Mouse (Mus musculus) hindbrain, embryonic 13.5 days (tissue): Measurements from ENCODE around the gene Cfap97d1. TPM values are rescaled to one million over a fixed set of nuclear protein-coding genes. Genes with fewer than 3 reads are reported as not detected.

ENCODE experiments used
- polyA plus RNA-seq: library from polyadenylated mRNA; unstranded; fragments of >200 nt; fragmentation: Nextera tagmentation; extraction: Ambion mirVana; gene quantifications from 2 replicates; pipeline ENCODE4 v1.2.1, GENCODE M21; 2015

Gene Cfap97d1
- polyA plus RNA-seq, 1 experiment from 2014 or later: not detected

Other genes starting within 250 kb of the Cfap97d1 start
- gene Etv4, start 198.9 kb upstream of the Cfap97d1 start, polyA plus RNA-seq: 4.5 and 6.4 TPM in 2 replicates
- gene Meox1, start 89.9 kb upstream of the Cfap97d1 start, polyA plus RNA-seq: 0.43 and 0.56 TPM in 2 replicates
- 0.42 TPM in 1 of 2 replicates, not detected in the other for gene Sost, start 17.3 kb upstream of the Cfap97d1 start, polyA plus RNA-seq
- 15.4 and 16.0 TPM in 2 replicates for gene Dusp3, start 2.7 kb downstream of the Cfap97d1 start, polyA plus RNA-seq
- 43.5 and 45.9 TPM in 2 replicates for gene Mpp3, start 44.2 kb downstream of the Cfap97d1 start, polyA plus RNA-seq
- 0.38 and 0.53 TPM in 2 replicates for gene Cd300lg, start 57.2 kb downstream of the Cfap97d1 start, polyA plus RNA-seq
- 24.1 and 24.9 TPM in 2 replicates for gene Mpp2, start 104.2 kb downstream of the Cfap97d1 start, polyA plus RNA-seq
- not detected in 2 replicates for gene Ppy, start 117.0 kb downstream of the Cfap97d1 start, polyA plus RNA-seq
- 3.3 and 7.5 TPM in 2 replicates for gene Pyy, start 123.6 kb downstream of the Cfap97d1 start, polyA plus RNA-seq
- not detected in 2 replicates for gene Nags, start 161.2 kb downstream of the Cfap97d1 start, polyA plus RNA-seq
- 37.9 and 38.1 TPM in 2 replicates for gene Tmem101, start 172.1 kb downstream of the Cfap97d1 start, polyA plus RNA-seq
- 144 and 148 TPM in 2 replicates for gene Lsm12, start 201.0 kb downstream of the Cfap97d1 start, polyA plus RNA-seq
- 30.0 and 37.2 TPM in 2 replicates for gene G6pc3, start 205.3 kb downstream of the Cfap97d1 start, polyA plus RNA-seq
- 82.0 and 85.4 TPM in 2 replicates for gene Hdac5, start 245.9 kb downstream of the Cfap97d1 start, polyA plus RNA-seq